Mouse (Mus musculus) thymus, postnatal 25 days (tissue): ENCODE data around the gene Stpg3.
A peak's percentile ranks its signal among the peaks of the same experiment; 100 is the strongest.
"Not testable (repeated sequence)": the region's sequence is repeated elsewhere in the genome, so short reads cannot be mapped to it uniquely, and the experiment has no call there.

ENCODE experiments used
- DNase-seq: peaks from one replicate; pipeline ENCODE4 v3.0.0; 2022

Gene Stpg3

DNA sequence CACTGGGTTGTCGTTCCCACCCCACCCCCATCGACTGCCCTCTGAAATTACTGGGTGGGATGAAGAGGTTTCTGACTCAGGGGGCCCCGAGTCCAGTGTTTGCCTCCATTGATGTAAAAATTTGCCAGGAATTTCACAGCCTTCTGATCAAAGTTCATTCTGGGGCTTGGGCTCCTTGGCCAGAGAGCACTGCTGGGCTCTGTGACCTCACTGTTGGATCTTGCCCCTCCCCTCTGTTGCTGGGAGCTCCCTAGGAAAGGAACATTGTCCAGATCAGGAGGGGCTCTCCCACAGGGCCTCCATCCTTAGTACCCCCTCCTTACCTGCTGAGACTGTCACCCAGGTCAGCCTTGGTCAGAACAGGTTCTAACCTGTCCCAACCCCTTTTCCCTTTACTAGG lies at the start of gene Stpg3:
TSS of gene Stpg3 (minus strand) at position 194 of the 400 bp plus-strand sequence.
- no peak for DNase-seq

DNA sequence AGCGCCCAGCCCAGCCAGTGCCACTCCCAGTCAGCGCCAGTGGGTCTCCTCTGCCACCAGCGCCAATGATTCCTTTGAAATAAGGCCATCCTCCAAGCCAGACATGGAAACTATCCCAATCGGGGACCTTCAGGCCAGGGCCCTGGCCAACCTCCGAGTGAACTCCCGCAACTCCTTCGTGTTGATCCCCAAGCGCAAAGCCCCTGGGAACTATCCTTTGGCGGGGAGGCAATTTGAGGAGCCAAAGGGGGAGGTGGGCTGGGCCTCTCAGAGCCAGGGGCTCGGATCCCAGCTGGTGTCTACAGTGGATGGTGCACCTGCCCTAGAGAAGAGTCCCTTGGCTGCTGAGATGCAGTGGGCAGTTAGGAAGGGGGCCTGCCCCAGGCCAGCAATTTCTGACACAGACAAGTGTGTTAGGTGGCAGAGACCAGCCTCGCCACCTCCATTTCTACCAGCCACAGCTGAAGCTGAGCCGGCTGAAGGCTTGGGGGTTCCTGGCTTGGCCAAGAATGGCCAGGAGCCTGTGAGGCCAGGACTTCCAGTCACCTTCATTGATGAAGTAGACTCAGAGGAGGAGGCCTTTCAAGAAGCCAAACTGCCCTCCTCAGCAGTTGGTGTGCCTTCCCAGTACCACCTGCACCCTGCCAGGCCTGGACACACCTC lies 49.3 kb upstream of the Stpg3 start:
- no peak for DNase-seq

DNA sequence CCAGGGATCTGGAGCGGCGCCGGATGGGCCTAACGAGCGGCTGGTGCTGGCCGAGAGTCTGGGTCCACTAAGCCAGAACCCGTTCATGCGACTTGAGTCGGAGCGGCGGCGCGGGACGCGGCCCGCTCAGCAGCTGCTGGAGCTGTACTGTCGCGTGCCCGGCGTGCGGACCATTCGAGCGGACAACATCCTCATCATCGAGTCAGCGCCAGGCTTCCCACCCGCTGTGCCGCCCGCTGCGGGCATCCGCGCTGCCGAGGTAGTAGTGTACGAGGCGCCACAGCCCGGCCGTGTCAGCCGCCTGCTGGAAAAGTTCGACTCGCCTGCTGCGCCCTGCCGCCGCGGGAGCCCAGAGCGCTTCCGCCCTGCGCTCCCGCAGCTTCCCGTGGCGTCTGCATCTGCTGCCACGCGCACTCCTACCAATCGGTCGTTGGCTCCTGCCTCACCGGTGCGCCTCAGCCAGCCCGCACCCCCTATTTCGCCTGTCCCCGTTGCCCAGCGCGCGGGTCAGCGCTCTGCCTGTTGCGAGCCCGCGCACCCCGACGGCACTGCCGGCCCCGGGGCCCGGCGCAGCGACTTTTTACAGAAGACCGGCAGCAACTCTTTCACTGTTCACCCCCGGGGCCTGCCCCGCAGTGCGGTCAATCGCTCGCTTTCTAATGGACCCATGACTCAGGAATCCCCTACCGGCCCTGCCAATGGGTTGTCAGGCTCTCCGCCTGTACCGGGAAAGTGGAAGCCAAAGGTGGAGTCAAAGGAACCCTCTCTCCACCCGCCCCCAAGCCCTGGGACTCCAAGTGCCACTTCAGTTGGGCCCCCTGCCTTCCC lies 48.6 kb upstream of the Stpg3 start:
- DNase-seq = peak; percentile 61

DNA sequence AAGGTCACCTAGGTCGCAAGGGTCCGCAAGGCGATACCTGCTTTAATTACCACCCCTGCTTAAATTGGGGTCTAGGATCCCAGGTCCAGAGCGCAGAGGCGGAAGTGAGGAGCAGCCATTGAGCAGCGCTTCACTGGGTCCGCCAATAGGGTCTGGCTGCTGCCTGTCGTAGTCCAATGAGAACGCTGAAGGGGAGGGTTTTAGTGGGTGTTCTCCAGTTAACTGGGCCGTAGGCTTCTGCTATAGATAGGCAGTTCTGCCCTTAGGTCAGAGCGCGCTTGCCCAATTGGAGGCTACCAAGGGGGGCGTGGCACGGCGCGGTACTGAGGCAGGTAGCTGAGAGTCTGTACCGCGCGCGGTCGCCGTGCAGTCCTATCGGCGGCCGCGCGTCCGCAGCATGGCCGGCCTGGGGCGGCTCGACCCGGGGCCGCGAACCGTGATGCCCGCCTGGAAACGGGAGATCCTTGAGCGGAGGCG lies 47.9 kb upstream of the Stpg3 start, which contains the start of gene Tprn:
TSS of gene Tprn (plus strand) at position 328 of the 477 bp plus-strand sequence.
- peak; percentile 94 for DNase-seq

DNA sequence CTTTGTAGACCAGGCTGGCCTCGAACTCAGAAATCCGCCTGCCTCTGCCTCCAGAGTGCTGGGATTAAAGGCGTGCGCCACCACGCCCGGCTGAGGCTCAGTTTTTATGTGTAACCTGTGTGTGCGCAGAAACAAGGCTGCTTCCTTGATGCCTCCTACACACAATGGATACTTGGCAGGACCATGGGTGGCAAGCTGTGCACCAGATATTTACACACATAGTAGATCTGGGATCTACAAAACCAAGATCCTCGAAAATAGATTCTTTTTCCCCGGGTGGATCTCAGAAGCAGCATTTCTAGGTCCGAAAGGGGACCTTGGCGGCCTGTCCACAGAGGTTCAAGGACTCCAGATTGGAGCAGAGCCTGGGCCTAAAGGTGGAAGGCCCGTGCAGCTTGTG lies 47.4 kb upstream of the Stpg3 start:
- no peak for DNase-seq

DNA sequence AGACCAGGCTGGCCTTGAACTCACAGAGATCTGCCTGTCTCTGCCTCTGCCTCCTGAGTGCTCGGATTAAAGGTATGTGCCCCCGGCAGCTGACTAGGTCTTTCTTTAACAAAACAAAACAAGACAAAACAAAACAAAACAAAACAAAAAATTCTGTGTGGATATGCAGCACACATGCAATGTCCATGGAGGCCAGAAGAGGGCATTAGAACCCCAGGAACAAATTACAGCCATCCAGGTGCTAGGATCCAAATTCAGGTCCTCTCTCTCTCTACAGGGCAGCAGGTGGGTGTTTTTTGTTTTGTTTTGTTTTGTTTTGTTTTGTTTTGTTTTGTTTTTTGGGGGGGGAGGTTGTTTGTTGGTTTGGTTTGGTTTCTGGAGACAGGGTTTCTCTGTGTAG lies 44.5 kb upstream of the Stpg3 start:
- DNase-seq = peak; percentile 25

DNA sequence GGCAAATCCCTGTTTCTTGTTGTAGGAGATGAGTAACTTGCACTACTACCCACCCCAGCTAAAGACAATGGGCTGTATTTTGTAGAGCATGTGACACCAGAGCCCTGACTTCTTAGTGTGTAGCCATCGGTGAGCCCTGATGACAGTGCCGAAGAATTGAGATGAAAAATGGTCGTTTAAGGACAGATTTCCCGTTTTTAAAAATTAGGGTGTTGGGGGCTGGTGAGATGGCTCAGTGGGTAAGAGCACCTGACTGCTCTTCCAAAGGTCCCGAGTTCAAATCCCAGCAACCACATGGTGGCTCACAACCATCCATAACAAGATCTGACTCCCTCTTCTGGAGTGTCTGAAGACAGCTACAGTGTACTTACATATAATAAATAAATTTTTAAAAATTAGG lies 42.8 kb upstream of the Stpg3 start:
- not testable (repeated sequence) for DNase-seq

DNA sequence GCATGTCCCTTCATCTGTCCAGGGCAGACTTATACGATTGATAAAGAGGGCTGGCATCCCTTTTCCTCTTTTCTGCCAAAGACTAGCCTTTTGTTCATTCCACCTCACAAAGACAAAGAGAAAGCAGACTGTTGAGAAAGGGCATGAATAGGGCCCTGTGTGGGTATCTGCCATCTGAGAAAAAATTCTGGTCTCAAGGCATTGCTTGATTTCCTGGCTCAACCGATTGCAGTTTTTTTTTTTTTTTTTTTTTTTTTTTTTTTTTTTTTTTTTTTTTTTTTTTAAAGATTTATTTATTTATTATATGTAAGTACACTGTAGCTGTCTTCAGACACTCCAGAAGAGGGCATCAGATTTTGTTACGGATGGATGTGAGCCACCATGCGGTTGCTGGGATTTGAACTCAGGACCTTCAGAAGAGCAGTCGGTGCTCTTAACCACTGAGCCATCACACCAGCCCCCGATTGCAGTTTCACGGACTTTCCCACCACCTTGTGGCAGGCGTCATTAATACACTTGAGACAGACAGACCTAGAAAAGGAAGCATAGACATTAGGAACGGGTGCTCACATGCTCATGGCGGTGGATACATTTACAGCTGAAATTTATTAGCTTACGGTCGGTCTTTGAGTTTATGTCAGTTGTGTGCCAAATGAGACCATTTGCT lies 42.1 kb upstream of the Stpg3 start:
- DNase-seq = peak; percentile 73

DNA sequence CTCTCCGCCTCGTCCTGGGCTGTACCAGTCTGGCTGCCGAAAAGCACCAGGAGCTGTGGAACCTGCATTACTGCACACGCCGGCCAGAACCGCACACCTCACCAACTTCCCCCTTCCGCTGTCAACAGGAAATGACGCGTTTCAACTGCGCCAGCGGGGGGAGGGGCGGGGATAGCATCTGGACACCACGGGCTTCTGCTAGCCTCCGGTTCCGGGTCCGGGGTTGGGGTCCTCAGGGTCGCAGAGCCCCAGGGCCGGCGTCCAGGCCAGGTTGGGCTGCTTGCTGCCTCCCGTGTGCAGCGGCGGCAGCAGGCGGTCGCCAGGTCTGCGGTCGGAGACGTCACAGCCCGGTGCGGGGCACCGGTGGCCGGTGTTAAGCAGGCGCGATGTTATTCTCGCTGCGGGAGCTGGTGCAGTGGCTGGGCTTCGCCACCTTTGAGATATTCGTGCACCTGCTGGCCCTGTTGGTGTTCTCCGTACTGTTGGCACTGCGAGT lies 40.9 kb upstream of the Stpg3 start, which contains the start of gene Tmem203:
TSS of gene Tmem203 (plus strand) at position 156 of the 496 bp plus-strand sequence.
- DNase-seq = peak; percentile 87

DNA sequence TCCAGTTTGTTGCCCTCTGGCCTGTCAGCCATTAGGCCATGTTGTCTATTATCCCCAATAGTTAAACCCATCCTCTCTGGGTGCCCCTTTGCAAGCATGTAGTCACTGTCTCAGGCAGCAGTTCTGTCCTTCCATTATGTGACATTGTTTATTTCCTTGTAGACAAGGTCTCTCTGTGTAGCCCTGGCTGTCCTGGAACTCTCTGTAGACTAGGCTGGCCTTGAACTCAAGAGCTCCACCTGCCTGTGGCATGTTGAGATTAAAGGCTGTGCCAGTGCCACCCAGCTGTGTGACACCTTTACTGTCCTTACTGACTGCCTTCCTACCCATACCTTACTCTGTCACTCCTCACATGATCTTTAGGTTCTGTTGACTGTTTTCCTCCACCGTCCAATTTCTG lies 37.9 kb upstream of the Stpg3 start:
- DNase-seq = peak; percentile 45

DNA sequence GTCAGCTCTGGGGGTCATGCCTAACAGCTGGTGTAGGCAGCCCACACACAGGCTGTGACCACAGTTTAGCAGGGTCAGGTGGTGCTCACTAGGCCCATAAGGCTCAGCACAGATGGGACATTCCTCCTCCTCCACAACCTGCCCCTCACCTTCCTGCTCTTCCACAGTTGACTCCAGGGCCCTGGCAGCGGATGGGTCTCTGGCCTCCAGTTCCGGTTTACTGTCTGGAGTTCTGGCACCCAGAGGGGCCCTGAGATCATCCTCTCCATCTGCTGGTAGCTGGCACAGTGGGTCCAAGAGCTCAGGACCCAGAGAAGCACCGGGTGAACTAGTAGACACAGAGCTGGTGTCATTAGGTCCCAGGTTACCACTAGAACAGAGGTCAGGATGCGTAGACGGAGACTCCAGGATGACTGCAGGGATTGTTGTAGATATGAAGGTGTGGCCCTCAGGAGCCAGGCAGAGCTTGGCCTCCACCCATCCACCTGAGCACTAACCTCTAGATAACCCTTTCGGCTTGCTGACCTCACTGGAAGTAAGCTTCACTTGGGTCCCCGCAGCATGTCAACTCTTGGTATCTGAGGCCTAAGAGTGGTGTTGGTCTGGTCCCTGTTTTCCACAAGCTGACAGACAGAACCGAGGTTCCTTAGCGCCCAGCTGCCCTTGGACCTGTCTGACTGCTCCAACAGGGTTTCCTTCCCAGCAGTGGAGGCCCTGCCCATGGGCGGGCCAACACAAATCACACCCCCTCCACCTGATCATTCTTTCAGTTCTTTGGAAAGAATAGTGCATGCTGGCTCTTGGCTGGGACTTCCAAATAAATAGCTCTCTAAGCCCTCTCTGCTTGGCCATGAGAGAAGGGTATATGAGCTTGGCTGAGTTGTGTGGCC lies 32.0 kb upstream of the Stpg3 start, which contains the start of gene AL732309.1:
TSS of gene AL732309.1 (minus strand) at position 681 of the 890 bp plus-strand sequence.
- DNase-seq = no peak

DNA sequence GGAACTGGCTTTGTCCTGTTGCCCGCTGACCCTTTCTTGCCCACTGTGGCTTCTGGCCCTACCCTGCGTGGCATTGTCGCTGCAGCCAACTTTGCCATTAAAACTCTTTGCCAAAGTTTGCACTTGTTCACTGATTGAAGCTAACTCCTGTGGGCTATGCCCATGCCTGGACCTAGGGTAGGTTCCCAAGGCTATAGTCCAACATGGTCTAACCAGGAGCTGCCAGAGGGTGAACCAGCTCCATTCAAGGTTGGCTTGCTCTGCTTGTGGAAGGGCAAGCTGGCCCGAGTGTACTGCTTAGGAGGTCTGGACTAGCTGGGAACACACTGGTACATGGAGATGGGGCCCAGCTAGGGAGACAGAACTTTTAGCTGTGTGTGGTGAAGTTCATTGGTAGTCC lies 29.7 kb upstream of the Stpg3 start:
- DNase-seq = no peak

DNA sequence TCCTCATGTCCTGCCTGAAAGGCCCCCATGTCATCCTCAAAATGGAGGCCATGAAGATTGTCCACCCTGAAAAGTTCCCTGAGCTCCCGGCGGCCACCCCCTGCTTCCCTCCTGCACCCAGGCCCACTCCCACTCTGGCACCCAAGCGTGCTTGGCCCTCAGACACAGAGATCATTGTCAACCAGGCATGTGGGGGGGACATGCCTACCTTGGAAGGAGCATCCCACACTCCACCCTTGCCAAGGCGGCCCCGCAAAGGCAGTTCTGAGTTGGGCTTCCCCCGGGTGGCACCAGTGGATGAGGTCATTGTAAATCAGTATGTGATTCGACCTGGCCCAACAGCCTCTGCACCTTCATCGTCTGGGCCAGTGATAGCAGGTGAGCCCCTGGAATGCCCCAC lies 28.9 kb upstream of the Stpg3 start:
- no peak for DNase-seq

DNA sequence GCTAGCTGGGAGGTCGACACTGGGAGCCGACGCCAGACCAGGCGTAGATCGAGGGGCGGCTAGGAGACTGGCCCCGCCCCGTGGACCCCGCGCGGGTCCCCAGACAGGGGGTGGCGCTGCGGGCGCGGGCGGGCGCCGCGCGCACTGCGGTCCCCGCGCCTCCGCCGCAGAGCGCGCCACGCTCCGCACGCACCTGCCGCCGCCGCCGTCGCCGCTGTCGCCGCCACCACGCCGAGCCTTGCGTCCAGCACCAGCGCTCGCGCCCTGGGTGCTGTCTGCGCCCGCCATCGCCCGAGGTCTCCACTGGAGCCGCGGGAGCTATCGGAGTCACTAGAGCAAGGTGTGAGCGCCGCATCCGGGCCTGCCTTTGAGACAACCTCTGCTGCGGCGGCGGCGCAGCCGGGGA lies 27.7 kb upstream of the Stpg3 start, which contains the start of the genes Rnf208 and Cysrt1:
TSS of gene Rnf208 (plus strand) at position 155 of the 406 bp plus-strand sequence.
TSS of gene Cysrt1 (minus strand) at position 352 of the 406 bp plus-strand sequence.
- peak; percentile 33 for DNase-seq

DNA sequence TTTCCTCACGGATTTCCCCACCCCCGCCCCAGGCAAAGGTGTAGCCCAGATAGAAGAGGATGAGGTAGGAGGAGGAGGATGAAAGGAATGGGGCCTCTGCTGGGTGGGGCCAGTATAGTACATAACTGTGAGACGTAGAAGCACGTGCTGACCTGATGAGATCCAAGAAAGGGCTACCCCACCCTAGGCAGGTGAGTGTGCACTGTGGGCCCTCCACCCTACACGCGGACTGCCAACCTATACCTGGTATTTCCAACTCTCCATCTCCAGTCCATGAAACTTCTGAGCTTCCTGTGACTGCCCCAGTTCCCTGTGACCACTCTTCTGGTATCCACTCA lies 27.0 kb upstream of the Stpg3 start:
- no peak for DNase-seq

DNA sequence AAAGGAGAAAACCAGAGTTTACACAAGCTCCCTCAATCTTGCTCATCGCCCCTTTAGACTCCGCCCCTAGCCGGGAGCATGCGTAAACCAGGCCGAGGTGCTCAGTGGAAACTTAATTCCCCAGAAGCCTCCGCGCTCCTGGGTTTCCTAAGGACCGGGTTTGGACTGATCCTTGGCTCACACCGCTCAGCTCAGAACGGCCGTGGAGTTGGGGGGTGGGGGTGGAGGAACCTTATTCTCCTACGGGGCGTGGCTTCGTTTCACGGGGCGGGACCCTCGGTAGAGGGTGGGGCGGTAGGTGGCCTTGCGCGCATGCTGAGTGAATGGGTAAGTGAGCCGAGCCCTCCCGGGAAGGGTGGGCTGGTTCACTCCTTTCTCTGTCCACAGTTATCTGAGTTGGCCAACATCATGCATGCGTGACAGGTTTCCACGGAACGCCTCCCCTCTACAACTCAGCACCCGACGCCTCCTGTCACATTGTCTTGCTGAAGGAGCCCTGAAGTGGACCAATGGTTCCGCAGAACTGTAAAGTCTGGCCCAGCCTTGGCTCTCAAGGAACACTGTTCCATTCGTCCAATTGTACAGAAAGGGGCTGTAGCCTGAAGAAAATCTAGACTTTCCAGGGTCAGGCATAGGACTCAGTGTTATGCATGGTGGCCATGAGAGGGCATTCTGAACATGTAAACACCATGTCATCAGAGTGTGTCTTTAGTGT lies 26.4 kb upstream of the Stpg3 start:
- peak; percentile 43 for DNase-seq

DNA sequence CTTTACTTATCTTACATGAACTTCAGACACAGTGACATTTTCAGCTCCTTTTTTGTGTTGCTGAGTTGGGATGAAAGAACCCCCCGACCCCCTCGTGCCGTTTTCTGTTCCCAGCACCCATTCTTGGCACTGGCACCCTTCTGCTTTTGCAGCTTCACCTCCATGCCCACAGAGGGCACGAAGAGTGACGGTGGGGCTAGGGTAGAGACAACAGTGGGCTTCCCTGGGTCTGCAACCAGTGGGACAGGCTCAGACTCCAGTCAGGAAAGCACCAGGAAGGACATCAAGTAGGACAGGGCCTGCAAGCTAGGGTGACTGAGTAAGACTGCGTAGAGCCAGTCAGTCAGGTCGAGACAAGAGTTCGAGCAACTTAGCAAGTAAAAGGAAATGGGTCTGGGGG lies 25.9 kb upstream of the Stpg3 start:
- no peak for DNase-seq

DNA sequence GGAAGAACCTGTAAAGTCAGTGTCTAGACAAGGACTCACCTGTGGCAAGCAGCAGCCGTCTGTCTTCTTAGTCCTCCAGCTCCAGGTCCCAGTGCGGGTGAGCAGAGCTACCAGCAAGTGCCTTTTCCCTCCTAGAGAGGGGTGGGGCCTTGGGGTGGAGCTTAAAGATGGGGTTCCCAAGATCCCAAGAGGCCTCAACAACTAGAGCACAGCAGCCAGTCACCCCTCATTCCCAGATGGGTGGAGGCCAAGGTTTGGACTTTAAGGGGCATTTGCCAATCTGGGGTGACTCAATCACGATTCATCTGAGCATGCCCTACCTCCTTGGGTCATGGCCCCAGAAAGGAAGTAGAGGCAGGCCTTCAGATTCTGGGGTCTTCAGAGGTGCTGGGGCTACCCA lies 25.3 kb upstream of the Stpg3 start:
- DNase-seq = no peak

DNA sequence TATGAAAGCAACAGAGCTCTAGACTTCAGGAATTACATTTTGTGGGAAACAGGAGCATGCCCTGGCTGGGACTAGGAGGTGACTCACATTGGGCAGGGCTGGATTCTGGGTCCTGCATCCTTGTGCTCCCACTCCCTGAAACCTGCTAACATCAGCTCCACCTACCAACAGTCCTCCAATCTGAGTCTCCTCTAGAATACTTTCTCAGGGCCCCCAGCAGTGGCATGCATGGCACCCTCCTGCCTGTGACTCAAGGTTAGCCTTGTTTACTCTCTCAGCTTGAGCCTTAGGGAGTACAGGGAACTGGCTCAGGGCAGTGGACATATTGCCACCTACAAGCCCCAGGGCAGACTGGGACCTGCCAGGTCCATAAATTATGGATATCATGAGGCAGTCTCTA lies 23.7 kb upstream of the Stpg3 start:
- no peak for DNase-seq

DNA sequence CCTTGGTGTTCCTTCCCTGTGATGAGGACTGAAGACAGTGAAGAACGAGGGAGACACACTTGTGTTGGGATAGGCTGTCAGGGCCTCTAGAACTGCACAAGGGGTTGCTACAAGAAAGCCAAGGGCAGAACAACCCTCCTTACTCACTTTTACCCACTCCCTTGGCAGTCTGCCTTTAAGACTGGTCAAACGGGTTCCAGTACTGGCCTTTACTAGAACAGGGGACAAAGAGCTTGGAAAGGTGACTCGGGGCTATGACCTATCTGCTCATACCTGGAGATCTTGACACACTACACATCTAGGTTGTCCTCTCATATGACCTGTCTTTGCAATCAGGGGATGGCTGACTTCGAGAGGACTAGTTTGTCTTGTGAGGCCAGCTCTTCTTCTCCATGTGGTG lies 23.1 kb upstream of the Stpg3 start:
- no peak for DNase-seq

DNA sequence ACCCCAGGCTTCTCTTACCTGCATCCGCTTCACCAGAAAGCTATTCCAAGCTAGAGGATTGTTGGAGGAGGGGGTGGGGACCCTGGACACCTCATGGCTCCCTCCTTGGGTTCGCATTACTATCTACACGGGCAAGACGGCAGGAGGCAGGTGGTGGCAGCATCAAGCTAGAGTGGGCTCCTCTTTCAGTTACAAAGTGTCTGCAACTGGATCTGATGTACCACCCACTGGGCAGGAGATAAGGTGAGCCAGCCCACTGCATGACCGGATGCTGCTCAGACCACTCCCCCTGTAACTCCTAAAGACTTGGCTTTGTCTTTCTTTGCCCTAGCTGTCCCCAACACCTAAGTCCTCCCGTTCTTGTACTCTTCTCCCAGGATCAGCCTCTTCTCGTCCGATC lies 22.2 kb upstream of the Stpg3 start, which contains the start of gene Rnf224:
TSS of gene Rnf224 (minus strand) at position 174 of the 400 bp plus-strand sequence.
- no peak for DNase-seq
